ENCODE assay signal across 13 mouse cellular contexts in the genomic region with DNA sequence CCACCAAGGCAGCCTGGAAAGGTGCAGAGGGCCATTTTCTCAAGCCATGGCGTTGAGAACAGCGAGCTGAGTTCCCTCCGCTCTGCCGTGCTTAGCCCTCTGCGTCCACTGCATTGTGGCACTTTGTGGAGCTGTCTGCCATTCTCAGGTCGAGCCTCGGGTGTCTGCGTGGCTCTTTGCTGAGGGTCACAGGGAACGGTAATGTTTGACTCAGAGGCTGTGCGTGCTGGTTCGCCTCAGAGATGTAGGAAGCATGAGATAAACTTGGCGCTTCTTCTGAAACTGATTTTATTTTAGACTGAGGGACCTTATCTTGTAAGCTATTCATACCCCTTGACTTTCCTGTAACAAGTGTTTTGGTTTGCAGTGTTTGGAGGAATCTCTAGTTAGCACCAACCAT.
DNase-seq lines count a peak whose midpoint lies in the region; ATAC-seq and TF ChIP-seq lines count a peak whose summit lies in the region.
"Had no signal": no experiment of that assay in that cellular context is flagged by ENCODE, and none has a peak within 500 bp of the region (broad histone marks: within the 10 kb centered on the region; RNA-seq: fewer than 3 reads in every experiment).

No protein-coding gene starts in this region.

- peak overlapping the region; percentile 8 for H3K4me3 ChIP-seq in heart, embryonic 13.5 days
- no peak overlapping the region for H3K4me3 ChIP-seq in liver, embryonic 11.5 days (ENCODE audit: low read depth, low read length)
- no peak overlapping the region for H3K4me3 ChIP-seq in liver, embryonic 12.5 days
- H3K4me3 ChIP-seq in heart, postnatal 0 days (ENCODE audit: low read depth, low read length): peak overlapping the region; percentile 20; the same call in 1 of the 2 replicates
- H3K4me3 ChIP-seq: myocyte had no signal

- DNase-seq in heart, adult 8-10 months (ENCODE audit: low spot score): no peak
- DNase-seq in liver, embryonic 11.5 days (ENCODE audit: low spot score): no peak
- peak; percentile 28 for DNase-seq in ZHBTc4 (ENCODE audit: low read depth, low spot score)
- peak; percentile 23 for DNase-seq in heart, postnatal 0 days (ENCODE audit: low spot score)
- no peak for DNase-seq in T-cell, adult 2 months (ENCODE audit: low spot score)
- DNase-seq: cerebellum, adult 18-20 months; gastrocnemius, postnatal 36 days; kidney, postnatal 25 days; lung, adult 18-20 months had no signal

- peaks cover 24% of the 10 kb centered on the region for H3K27me3 ChIP-seq in heart, embryonic 13.5 days (replicated peaks)
- H3K27me3 ChIP-seq in liver, embryonic 11.5 days (replicated peaks; ENCODE audit: control insufficient read depth, insufficient read depth, low read length): no peaks in the 10 kb centered on the region; the same call in 1 of the 2 replicates
- peaks cover 8% of the 10 kb centered on the region; the same call in 1 of the 2 replicates for H3K27me3 ChIP-seq in liver, embryonic 12.5 days (replicated peaks)
- H3K27me3 ChIP-seq in heart, postnatal 0 days (ENCODE audit: control insufficient read depth, insufficient read depth, low read length): no peaks in the 10 kb centered on the region

- peak overlapping the region; percentile 62 for H3K4me2 ChIP-seq in heart, embryonic 13.5 days
- 0 out of 2 replicates have a peak overlapping the region, but pooled peaks have one; percentile 31 for H3K4me2 ChIP-seq in liver, embryonic 11.5 days
- no peak overlapping the region for H3K4me2 ChIP-seq in liver, embryonic 12.5 days
- peak overlapping the region; percentile 53 for H3K4me2 ChIP-seq in heart, postnatal 0 days (ENCODE audit: low read depth, low read length)

- H3K9ac ChIP-seq in heart, embryonic 13.5 days: peak overlapping the region; percentile 63
- H3K9ac ChIP-seq in liver, embryonic 11.5 days (ENCODE audit: low read depth, low read length): no peak overlapping the region
- H3K9ac ChIP-seq in liver, embryonic 12.5 days: no peak overlapping the region
- H3K9ac ChIP-seq in heart, postnatal 0 days (replicated peaks; ENCODE audit: low read depth, low read length): peak overlapping the region; percentile 10; the same call in 1 of the 2 replicates

- H3K36me3 ChIP-seq in heart, embryonic 13.5 days: no peaks in the 10 kb centered on the region
- H3K36me3 ChIP-seq in liver, embryonic 11.5 days (ENCODE audit: control insufficient read depth, insufficient read depth, low read length): no peaks in the 10 kb centered on the region
- no peaks in the 10 kb centered on the region for H3K36me3 ChIP-seq in liver, embryonic 12.5 days
- no peaks in the 10 kb centered on the region for H3K36me3 ChIP-seq in heart, postnatal 0 days (replicated peaks; ENCODE audit: control insufficient read depth, insufficient read depth, low read length)

- ATAC-seq in heart, embryonic 13.5 days (ENCODE audit: extremely low read depth, insufficient number of reproducible peaks, low FRiP score, low TSS enrichment): no peak
- no peak for ATAC-seq in liver, embryonic 11.5 days (replicated peaks; ENCODE audit: low FRiP score)
- ATAC-seq in liver, embryonic 12.5 days: no peak
- peak; percentile 20; the same call in 1 of the 2 replicates for ATAC-seq in heart, postnatal 0 days (ENCODE audit: insufficient read depth, low read depth)
- ATAC-seq: intestine, postnatal 0 days had no signal

- WGBS in heart, embryonic 13.5 days: 8% methylated on average over 12 of the region's 12 CpGs
- WGBS in liver, embryonic 11.5 days: 24% methylated on average over 12 of the region's 12 CpGs
- WGBS in liver, embryonic 12.5 days (ENCODE audit: insufficient replicate concordance): 24% methylated on average over 12 of the region's 12 CpGs
- WGBS in heart, postnatal 0 days: 13% methylated on average over 12 of the region's 12 CpGs

- H3K4me1 ChIP-seq in heart, embryonic 13.5 days: peaks cover 66% of the 10 kb centered on the region
- H3K4me1 ChIP-seq in liver, embryonic 11.5 days (replicated peaks; ENCODE audit: control insufficient read depth, insufficient read depth, low read length): peaks cover 4% of the 10 kb centered on the region
- no peaks in the 10 kb centered on the region for H3K4me1 ChIP-seq in liver, embryonic 12.5 days
- H3K4me1 ChIP-seq in heart, postnatal 0 days (ENCODE audit: control insufficient read depth, insufficient read depth): peaks cover 44% of the 10 kb centered on the region

- H3K9me3 ChIP-seq in heart, embryonic 13.5 days: no peaks in the 10 kb centered on the region
- no peaks in the 10 kb centered on the region for H3K9me3 ChIP-seq in liver, embryonic 11.5 days (ENCODE audit: control insufficient read depth, low read length)
- no peaks in the 10 kb centered on the region for H3K9me3 ChIP-seq in liver, embryonic 12.5 days (replicated peaks)
- H3K9me3 ChIP-seq in heart, postnatal 0 days (replicated peaks; ENCODE audit: control insufficient read depth, low read length): no peaks in the 10 kb centered on the region

- no peak for TF ChIP-seq EP300 in heart, postnatal 0 days (IDR thresholded peaks at IDR 0.05; ENCODE audit: low read depth)

- no peak for TF ChIP-seq CTCF in heart, postnatal 0 days (IDR thresholded peaks at IDR 0.05; ENCODE audit: low read depth)

- peak overlapping the region; percentile 77 for H3K27ac ChIP-seq in heart, embryonic 13.5 days (replicated peaks)
- H3K27ac ChIP-seq in liver, embryonic 11.5 days (ENCODE audit: low read depth, low read length): no peak overlapping the region
- H3K27ac ChIP-seq in liver, embryonic 12.5 days: no peak overlapping the region
- H3K27ac ChIP-seq in heart, postnatal 0 days (ENCODE audit: low read depth): peak overlapping the region; percentile 64

Comparison
In these comparisons a context has a peak if more than half of its experiments do, and no peak if none do; other contexts are left out.
1. DNase-seq: peak in ZHBTc4 (single experiment) and heart, postnatal 0 days (single experiment); none in heart, adult 8-10 months (single experiment), liver, embryonic 11.5 days (single experiment) and T-cell, adult 2 months (single experiment).
2. H3K27ac ChIP-seq: peak in heart, embryonic 13.5 days (single experiment) and heart, postnatal 0 days (single experiment); none in liver, embryonic 11.5 days (single experiment) and liver, embryonic 12.5 days (single experiment).
3. H3K4me3 ChIP-seq: peak in heart, embryonic 13.5 days (single experiment) and heart, postnatal 0 days (single experiment); none in liver, embryonic 11.5 days (single experiment) and liver, embryonic 12.5 days (single experiment).
4. H3K9ac ChIP-seq: peak in heart, embryonic 13.5 days (single experiment) and heart, postnatal 0 days (single experiment); none in liver, embryonic 11.5 days (single experiment) and liver, embryonic 12.5 days (single experiment).